Mouse (Mus musculus) adrenal gland, postnatal 10 days (tissue): Measurements from ENCODE around the gene Prpf3. TPM values are rescaled to one million over a fixed set of nuclear protein-coding genes. Genes with fewer than 3 reads are reported as not detected.
A peak's percentile ranks its signal among the peaks of the same experiment; 100 is the strongest.
"Not testable (repeated sequence)": the region's sequence is repeated elsewhere in the genome, so short reads cannot be mapped to it uniquely, and the experiment has no call there.

Source experiments
- DNase-seq: peaks from one replicate; pipeline ENCODE4 v3.0.0; 2021; ENCODE audit warnings: mixed read lengths
- total RNA-seq, 2 experiments: library from RNA; stranded (reverse); gene quantifications; 2 replicates each; pipeline ENCODE4 v1.2.3; 2021

Prpf3 gene
- total RNA-seq, 2 experiments from 2014 or later, result 25.1 to 26.7 TPM

DNA sequence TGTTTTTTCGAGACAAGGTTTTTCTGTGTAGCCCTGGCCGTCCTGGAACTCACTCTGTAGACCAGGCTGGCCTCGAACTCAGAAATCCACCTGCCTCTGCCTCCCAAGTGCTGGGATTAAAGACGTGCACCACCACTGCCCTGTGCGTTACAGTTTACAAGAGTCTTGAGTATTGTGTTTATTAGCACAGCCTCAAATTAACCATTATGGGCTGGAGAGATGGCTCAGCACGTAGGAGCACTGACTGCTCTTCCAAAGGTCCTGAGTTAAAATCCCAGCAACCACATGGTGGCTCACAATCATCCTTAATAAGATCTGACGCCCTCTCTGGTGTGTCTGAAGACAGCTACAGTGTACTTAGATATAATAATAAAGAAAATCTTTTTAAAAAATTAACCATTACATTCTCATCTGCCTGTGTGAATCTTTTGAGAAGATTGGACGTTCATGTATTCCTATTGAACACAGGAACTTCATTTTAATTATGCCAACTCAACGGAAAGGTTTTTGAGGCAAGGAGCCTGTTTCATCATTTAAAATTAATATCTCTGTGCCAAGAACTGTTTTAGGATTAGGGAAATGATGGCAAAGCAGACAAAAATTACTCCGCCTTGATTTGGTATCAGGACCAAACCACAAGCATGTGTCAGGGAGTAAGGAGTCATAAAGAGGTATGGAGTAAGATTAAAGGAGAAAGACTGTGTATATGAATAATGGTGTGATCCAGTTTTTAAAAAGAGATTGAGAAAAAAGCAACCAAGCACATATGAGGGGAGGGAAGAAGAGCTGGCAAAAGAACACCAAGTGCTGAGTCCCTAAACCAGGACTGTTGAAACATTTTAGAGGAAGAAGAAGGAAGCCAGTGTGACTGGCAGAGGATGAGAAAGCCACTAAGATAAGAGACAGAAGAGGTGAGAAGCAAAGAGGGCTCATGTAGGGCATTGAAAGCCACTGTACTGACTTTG, 35.4 kb downstream of the Prpf3 start:
- DNase-seq, result no peak

DNA sequence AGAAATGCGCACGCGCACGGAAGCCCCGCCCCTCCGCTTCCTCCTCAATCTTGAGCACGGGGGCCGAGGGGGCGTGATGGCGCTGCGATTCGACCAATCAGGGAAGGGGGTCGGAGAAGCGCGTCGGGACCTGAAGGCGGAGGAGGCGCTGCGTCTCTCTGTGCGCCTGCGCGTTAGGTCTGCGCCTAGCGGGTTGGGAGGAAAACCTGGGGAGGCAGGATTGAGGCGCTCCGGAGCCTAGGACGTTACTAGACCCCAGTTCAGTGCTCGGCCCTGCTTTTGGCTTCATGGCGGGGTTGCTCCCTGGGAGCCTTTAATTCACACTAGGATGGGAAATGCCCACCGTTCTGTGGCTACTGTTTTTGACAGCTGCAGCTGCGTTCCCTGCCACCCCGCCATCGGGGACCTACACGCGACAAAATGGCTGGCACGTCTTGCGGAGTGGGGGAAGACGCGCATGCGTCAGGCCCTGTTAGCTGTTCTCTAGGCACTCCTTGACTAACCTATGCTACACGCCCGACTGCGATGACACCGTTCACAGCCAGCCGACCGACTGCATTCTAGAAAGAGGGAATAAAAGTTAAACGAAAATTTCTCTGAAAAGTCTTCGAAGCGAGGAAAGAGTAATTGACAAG, 36.2 kb downstream of the Prpf3 start:
- DNase-seq, result peak; percentile 100

DNA sequence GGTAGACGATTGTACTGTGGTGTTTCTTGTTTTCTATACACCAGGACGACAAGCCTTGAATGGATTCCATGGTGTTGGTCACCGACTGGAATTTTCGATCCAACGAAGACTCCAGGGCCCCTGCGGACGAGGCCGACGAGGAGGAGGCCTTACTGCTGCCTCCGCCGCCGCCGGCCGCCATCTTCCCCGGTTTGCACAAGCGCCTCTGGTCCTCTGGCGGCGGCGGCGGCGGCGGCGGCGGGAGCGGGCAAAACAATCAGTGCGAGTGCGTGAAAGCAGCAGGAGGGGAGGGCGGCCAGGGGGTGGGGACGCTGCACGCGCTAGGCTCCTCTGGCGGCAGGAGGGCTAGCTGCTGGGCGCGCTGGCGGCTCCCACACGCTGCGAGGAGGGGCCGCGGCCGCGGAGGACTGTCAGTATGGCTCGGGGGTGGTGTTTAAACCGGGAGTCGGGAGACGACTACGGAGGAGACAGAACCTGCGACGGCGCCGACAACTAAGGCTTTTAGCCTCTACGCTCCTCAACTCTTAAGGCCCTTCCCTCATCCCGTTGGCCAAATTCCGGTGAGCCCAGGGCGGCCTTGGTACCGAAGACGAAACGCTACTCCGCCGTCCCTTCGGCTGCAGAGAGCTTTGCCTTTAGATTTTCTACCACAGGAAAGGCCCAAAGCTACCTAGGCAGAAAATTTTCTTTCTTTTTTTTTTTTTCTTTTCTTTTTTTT, 37.0 kb downstream of the Prpf3 start, which contains the start of gene Rprd2:
Gene Rprd2 (minus strand): TSS at position 293 of the 718 bp plus-strand sequence.
- DNase-seq, result peak; percentile 85

DNA sequence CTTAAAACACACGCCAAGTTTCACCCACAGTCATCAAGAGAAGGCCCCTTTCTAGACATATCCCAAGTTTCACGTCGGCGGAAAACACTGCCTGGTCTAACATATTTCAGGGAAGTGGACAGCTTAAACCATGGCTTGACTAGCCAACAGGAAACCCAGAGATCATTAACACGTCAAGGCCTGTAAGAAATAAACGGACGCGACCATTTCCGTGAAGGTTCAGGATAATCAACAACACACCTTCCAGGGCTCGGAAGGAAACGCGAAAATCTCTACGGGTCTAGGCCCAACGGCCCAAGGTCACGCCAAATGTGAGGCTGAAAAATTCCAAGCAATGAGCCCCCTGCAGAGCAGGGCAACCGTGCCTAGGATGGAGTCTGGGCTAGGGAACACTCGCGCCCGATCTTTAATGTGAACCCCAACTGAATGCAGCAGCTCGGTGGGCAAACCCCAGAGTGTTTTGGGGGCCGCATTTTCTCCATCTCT, 37.6 kb downstream of the Prpf3 start:
- peak; percentile 67 for DNase-seq

DNA sequence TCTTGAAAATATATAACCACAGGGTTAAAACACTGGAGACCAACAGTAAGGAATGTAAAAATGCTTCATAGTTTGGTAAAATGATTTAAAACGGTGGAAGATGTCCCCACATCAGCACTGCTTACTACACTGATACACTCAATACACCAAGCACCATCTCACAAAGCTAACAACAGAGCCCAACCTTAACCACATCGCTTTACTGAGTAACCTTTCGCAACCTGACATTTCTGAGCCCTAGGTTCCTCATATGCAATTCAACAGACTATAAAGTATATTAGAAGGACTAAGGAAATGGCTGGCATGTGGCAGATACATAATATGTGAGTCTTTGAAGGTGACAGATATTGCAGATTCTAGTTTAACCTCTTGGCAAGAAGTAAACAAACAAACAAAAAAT, 39.0 kb downstream of the Prpf3 start:
- no peak for DNase-seq

DNA sequence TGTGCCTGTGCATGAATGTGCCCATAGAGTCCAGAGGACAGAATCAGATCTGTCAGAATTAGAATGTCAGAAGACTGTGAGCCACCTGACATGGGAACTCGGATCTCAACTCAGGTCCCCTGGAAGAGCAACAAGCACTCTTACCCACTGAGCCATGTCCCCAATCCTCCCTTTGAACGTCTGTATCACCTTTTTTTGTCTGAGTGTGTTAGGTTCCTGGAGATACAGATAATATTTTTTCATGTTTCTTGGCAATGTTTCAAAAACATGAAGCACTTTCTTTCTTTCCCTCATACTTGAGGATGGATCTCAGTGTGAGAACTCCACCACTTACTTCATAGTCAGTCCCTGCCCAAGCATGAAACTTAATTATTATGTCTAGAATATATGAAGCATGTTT, 47.3 kb downstream of the Prpf3 start:
- DNase-seq, result no peak

DNA sequence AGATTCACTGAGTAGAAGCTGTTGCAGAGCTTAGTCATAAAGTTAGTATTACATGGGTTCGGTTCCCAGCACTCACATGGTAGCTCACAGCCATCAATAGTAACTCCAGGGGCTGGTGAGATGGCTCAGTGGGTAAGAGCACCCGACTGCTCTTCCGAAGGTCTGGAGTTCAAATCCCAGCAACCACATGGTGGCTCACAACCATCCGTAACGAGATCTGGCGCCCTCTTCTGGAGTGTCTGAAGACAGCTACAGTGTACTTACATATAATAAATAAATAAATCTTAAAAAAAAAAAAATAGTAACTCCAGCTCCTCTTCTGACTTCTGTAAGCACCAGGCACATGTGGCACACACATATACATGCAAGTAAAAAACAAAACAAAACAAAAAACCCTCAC, 48.1 kb downstream of the Prpf3 start:
- not testable (repeated sequence) for DNase-seq

DNA sequence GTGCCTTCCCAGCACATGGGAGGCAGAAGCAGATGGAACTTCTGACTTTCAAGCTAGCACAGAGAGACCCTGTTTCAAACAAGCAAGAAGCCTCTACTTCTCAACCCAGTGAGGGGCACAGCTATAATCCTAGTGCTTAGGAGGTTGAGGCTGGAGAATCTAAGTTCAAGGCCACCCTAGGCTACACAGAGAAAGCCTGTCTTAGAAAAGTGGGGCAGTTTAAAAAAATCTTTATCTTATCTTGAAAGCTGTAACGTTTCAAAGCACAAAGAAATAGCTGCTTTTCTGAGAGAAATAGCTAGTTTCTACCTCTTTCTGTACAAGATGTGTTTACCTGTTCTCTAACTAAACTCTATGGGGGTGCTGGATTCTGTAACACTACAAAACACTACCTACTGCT, 49.0 kb downstream of the Prpf3 start:
- DNase-seq, result no peak

DNA sequence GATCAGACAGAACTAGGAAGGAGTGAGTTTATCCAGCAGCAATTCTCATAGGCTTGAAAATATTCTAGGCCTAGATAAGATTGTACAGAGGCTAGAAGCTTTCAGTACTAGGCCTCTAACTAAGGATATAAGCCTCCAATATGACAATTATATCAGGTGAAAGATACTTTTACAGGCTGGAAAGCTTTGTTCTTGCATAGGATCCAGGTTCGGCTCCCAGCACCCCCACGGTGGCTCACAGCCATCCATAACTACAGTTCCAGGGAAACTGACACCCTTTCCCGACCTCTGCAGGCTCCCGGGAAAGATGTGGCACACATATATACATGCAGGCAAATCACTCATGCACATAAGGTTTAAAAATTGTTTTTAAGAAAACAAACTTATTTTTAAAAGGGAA, 51.8 kb downstream of the Prpf3 start:
- no peak for DNase-seq

DNA sequence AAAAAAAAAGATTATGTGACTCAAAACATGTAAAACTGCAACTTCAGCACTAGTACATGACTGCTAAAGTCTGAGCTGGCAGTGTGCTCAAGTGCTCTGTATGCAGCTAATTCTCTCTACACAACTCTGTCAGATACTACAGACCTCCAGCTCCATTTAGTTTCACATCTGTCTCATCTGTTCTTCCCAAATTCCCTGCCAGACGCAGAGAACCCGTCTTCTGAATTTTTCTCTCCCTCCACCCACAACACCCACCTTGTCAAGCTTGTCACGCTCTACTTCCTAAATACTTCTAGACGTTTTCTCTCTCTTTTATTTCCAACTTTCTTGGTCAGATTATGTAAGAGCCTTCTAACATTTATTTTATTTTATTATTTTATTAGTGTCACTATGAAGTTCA, 56.9 kb downstream of the Prpf3 start:
- no peak for DNase-seq

DNA sequence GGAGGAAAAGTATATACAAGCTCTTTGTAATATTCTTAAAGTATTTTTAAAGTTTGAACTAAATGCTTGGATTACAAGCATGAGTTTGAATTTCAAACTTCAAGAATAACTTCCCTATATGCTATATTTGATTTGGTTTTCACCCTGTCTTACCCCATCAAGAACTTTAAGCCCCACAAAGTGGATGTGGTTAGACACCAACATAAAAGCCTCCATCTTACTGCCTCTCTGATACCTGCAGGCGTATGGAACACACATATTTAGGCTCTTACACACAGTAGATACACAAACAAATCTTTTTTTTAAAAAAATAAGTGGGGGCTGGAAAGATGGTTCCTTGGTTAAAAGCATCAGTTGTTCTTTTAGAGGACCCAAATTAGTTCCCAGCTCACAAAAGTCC, 61.4 kb downstream of the Prpf3 start:
- no peak for DNase-seq

DNA sequence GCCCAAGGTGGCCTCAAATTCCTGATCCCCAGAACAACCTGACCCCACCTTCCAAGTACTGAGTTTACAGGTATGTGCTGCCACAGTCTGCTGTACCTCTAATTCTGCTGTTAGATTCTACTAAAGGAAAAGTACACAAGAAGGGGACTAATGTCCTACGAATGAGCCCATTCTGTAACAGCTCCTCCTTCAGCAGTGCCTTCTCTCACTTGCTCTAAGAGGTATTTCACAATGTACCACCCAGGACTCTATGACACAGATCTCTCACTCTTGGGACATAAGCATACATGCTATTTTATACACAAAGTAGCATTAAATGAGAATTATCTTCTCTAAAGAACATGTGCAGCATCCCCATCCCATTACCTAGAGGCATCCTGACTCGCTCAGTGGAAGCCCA, 62.0 kb downstream of the Prpf3 start:
- DNase-seq, result no peak

DNA sequence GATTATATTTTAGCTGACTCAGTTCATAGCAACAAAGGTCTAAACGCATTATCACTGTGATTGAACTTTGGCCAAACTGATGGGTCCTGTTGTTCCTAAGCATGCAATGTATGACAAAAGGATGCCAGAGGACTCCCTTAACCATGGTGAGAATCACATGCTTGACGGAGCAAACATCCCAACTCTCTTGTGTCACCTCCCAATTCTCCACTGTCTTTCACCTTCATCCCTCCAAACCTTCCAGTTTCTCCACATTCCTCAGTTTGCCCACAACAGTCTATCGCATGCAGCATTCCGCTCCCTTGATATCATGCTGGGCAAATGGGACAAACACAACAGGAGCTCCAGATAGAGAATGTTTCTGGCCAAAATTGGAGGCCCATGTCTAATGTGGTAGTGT, 70.2 kb downstream of the Prpf3 start:
- DNase-seq, result no peak

Other genes with a start within 250 kb of the Prpf3 start
- 10 to 100 TPM; 67.8 to 68.1 TPM for gene Ensa, start 230.9 kb downstream of the Prpf3 start, total RNA-seq
- gene Mcl1, start 197.1 kb downstream of the Prpf3 start, total RNA-seq, result 100 to 1,000 TPM; 116 to 144 TPM
- 10 to 100 TPM; 13.3 to 13.4 TPM for gene Adamtsl4, start 168.0 kb downstream of the Prpf3 start, total RNA-seq
- gene Ecm1, start 116.3 kb downstream of the Prpf3 start, total RNA-seq, result 100 to 1,000 TPM; 139 to 162 TPM
- 10 to 100 TPM; 40.8 to 51.6 TPM for gene Tars2, start 95.7 kb downstream of the Prpf3 start, total RNA-seq
- 10 to 100 TPM; 43.9 to 50.6 TPM for gene Rprd2, start 37.0 kb downstream of the Prpf3 start, total RNA-seq
- 100 to 1,000 TPM; 270 to 288 TPM for gene Mrps21, start 15.6 kb upstream of the Prpf3 start, total RNA-seq
- 1 to 10 TPM; 1.9 to 4.9 TPM for gene Ciart, start 26.4 kb upstream of the Prpf3 start, total RNA-seq
- 10 to 100 TPM; 27.7 to 38.8 TPM for gene BC028528, start 36.1 kb upstream of the Prpf3 start, total RNA-seq
- 100 to 1,000 TPM; 167 to 171 TPM for gene Aph1a, start 38.1 kb upstream of the Prpf3 start, total RNA-seq
- 10 to 100 TPM; 13.6 to 18.5 TPM for gene Car14, start 48.8 kb upstream of the Prpf3 start, total RNA-seq
- gene Anp32e, start 73.4 kb upstream of the Prpf3 start, total RNA-seq, result 100 to 1,000 TPM in 1 of 2 experiments, 10 to 100 TPM in 1; 89.8 to 110 TPM
- gene Plekho1, start 140.1 kb upstream of the Prpf3 start, total RNA-seq, result 10 to 100 TPM; 34.0 to 36.7 TPM
- 10 to 100 TPM; 31.7 to 35.0 TPM for gene Vps45, start 202.6 kb upstream of the Prpf3 start, total RNA-seq
- gene Otud7b, start 248.6 kb upstream of the Prpf3 start, total RNA-seq, result 10 to 100 TPM; 32.3 to 33.4 TPM